Mouse (Mus musculus) kidney, adult 2 months (tissue): ENCODE results near the gene Rccd1. TPM values are rescaled to one million over a fixed set of nuclear protein-coding genes. Genes with fewer than 3 reads are reported as not detected.

Experiments used
- DNase-seq: peaks from one replicate; pipeline ENCODE4 v3.0.0; 2021
- H3K27ac ChIP-seq: fragments of 200-500 bp; 2 replicates; pipeline ENCODE4 v1.5.1; 2012; ENCODE audit warnings: low read depth, low read length, control low read depth, inconsistent platforms; ENCODE audit not compliant: insufficient read depth
- H3K27me3 ChIP-seq: fragments of 200-500 bp; replicated peaks from 2 replicates; pipeline ENCODE4 v1.6.1; 2012; ENCODE audit warnings: mild to moderate bottlenecking, moderate library complexity, low read length, inconsistent platforms; ENCODE audit not compliant: control insufficient read depth, insufficient read depth
- H3K36me3 ChIP-seq: fragments of 200-500 bp; 2 replicates; pipeline ENCODE4 v1.6.1; 2012; ENCODE audit warnings: mild to moderate bottlenecking, moderate library complexity, low read length, inconsistent platforms; ENCODE audit not compliant: control insufficient read depth, insufficient read depth
- H3K4me1 ChIP-seq: fragments of 200-500 bp; 2 replicates; pipeline ENCODE4 v1.6.1; 2011; ENCODE audit warnings: low read length; ENCODE audit not compliant: control insufficient read depth, insufficient read depth
- H3K4me3 ChIP-seq: fragments of 200-500 bp; 2 replicates; pipeline ENCODE4 v1.5.1; 2011; ENCODE audit warnings: mild to moderate bottlenecking, low read depth, low read length, control low read depth; ENCODE audit not compliant: insufficient read depth
- CTCF ChIP-seq: fragments of 200-500 bp; conservative IDR thresholded peaks from 2 replicates; pipeline ENCODE4 v1.5.1; 2011; ENCODE audit warnings: low read depth, mild to moderate bottlenecking, control low read depth, low read length, moderate library complexity, mixed read lengths; ENCODE audit not compliant: insufficient read depth, insufficient read length
- POLR2A ChIP-seq: fragments of 200-500 bp; IDR thresholded peaks from one replicate; pipeline ENCODE4 v1.6.1; 2011; ENCODE audit warnings: low read depth, low read length, control low read depth
- WGBS: fragments of 180-500 bp; shearing (Covaris S2); methylation state at CpG from one replicate; pipeline ENCODE4 v1.1.7; 2018; 5-methylcytosine and 5-hydroxymethylcytosine counted together
- polyA plus RNA-seq: library from polyadenylated mRNA; depleted of rRNA; stranded (reverse); fragments of >200 nt; gene quantifications from 2 replicates; pipeline ENCODE4 v1.2.3, GENCODE M21; 2012

Gene Rccd1
- polyA plus RNA-seq, 1 experiment, result 3.7 TPM

DNA sequence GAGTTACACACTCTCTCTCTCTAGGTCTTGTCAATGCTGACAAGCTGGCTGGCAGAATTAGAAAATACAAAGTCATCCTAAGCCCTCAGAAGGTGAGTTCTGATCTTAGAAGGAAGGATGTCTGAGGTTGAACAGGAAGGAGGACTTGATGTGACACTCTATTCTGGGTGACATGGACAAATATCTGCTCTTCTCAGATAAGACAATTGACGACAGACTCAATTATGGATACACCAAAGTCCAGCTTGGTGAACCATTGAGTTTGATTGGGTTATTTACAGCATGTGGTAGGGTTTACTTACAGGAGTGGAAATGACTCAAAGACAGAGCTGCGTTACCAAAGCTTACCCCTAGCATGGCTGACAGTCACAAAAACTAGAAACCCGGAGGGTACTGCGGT, 47.9 kb downstream of the Rccd1 start:
- H3K36me3 ChIP-seq, result peaks cover 5% of the 10 kb centered on the region
- WGBS, result 99% methylated on average over 4 of the region's 4 CpGs
- no peaks in the 10 kb centered on the region for H3K27me3 ChIP-seq
- TF ChIP-seq CTCF (no peak), POLR2A (no peak)
- no peak overlapping the region for H3K4me3 ChIP-seq
- DNase-seq, result no peak
- no peaks in the 10 kb centered on the region for H3K4me1 ChIP-seq
- no peak overlapping the region for H3K27ac ChIP-seq

- no peak for DNase-seq
- Histone ChIP-seq H3K27ac (no peak overlapping the region), H3K4me1 (peaks cover 6% of the 10 kb centered on the region), H3K36me3 (peaks cover 2% of the 10 kb centered on the region; the same call in 1 of the 2 replicates), H3K27me3 (no peaks in the 10 kb centered on the region), H3K4me3 (no peak overlapping the region)
- TF ChIP-seq CTCF (no peak), POLR2A (no peak)
- 91% methylated on average over 2 of the region's 2 CpGs for WGBS
Measured at GRCm38 (mm10) chr7:80273456-80273855, 50.8 kb downstream of the Rccd1 start.

GRCm38 (mm10) chr7:80269751-80270255, 54.5 kb downstream of the Rccd1 start:
- peak; percentile 56 for DNase-seq
- H3K27ac ChIP-seq, result peak overlapping the region; percentile 46
- WGBS, result under 1% methylated on average over 23 of the region's 23 CpGs
- H3K4me3 ChIP-seq, result peak overlapping the region; percentile 99
- no peak for TF ChIP-seq POLR2A
- TF ChIP-seq CTCF, result no peak
- H3K36me3 ChIP-seq, result no peaks in the 10 kb centered on the region
- H3K27me3 ChIP-seq, result no peaks in the 10 kb centered on the region
- H3K4me1 ChIP-seq, result peaks cover 6% of the 10 kb centered on the region

GRCm38 (mm10) chr7:80268897-80269750, 55.1 kb downstream of the Rccd1 start, which contains the start of gene Vps33b:
Gene Vps33b (plus strand): TSS chr7:80269649.
- H3K36me3 ChIP-seq, result no peaks in the 10 kb centered on the region
- peak within 1 kb of the TSS; percentile 99 for H3K4me3 ChIP-seq
- 4% methylated on average over 21 of the region's 21 CpGs for WGBS
- no peaks in the 10 kb centered on the region for H3K27me3 ChIP-seq
- TF ChIP-seq POLR2A, result no peak
- no peak for TF ChIP-seq CTCF
- H3K27ac ChIP-seq, result peak within 1 kb of the TSS; percentile 92
- peak; percentile 99 for DNase-seq
- peaks cover 6% of the 10 kb centered on the region for H3K4me1 ChIP-seq

DNA sequence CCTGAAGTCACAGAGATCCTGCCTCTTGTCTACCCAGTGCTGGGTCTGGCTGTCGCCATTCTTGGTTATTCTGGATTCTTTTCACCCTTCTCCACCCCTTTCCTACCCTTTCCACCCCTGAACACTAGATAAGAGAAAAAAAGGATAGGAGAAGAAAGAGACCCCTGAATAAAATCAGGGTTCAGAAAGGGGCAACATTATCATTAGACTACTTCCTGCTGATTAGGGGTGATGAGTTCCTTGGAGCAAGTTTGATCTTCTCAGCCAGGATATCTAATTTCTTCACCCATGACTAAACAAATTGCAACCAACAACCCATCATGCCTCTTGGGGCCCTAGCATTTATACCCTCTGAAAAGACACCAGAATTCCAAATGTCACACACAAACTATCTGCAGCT, 56.5 kb downstream of the Rccd1 start:
- DNase-seq, result no peak
- Histone ChIP-seq H3K4me3 (no peak overlapping the region), H3K27me3 (no peaks in the 10 kb centered on the region), H3K27ac (no peak overlapping the region), H3K36me3 (no peaks in the 10 kb centered on the region), H3K4me1 (peaks cover 6% of the 10 kb centered on the region)
- WGBS, result 91% methylated on average over 1 of the region's 1 CpGs
- TF ChIP-seq POLR2A, result no peak
- TF ChIP-seq CTCF, result no peak

GRCm38 (mm10) chr7:80264606-80265005, 59.6 kb downstream of the Rccd1 start:
- H3K4me3 ChIP-seq, result no peak overlapping the region
- WGBS, result 86% methylated on average over 12 of the region's 12 CpGs
- H3K36me3 ChIP-seq, result no peaks in the 10 kb centered on the region
- no peak for DNase-seq
- no peak overlapping the region for H3K27ac ChIP-seq
- H3K27me3 ChIP-seq, result no peaks in the 10 kb centered on the region
- TF ChIP-seq CTCF (no peak), POLR2A (no peak)
- peaks cover 9% of the 10 kb centered on the region for H3K4me1 ChIP-seq

GRCm38 (mm10) chr7:80261372-80261990, 62.8 kb downstream of the Rccd1 start:
- H3K27ac ChIP-seq, result peak overlapping the region; percentile 52

More at GRCm38 (mm10) chr7:80261372-80261990, 62.8 kb downstream of the Rccd1 start:
- TF ChIP-seq CTCF, result no peak
- TF ChIP-seq POLR2A, result no peak
- no peaks in the 10 kb centered on the region for H3K27me3 ChIP-seq
- H3K4me3 ChIP-seq, result peak overlapping the region; percentile 94
- WGBS, result under 1% methylated on average over 32 of the region's 32 CpGs
- H3K36me3 ChIP-seq, result no peaks in the 10 kb centered on the region
- no peak for DNase-seq
- peaks cover 7% of the 10 kb centered on the region; the same call in 1 of the 2 replicates for H3K4me1 ChIP-seq
